Mouse (Mus musculus): Measurements from ENCODE around the gene Edf1. TPM values are rescaled to one million over a fixed set of nuclear protein-coding genes. Genes with fewer than 3 reads are reported as not detected.

Edf1 gene
- total RNA-seq, 2 experiments from 2014 or later: 181 to 191 TPM

DNA sequence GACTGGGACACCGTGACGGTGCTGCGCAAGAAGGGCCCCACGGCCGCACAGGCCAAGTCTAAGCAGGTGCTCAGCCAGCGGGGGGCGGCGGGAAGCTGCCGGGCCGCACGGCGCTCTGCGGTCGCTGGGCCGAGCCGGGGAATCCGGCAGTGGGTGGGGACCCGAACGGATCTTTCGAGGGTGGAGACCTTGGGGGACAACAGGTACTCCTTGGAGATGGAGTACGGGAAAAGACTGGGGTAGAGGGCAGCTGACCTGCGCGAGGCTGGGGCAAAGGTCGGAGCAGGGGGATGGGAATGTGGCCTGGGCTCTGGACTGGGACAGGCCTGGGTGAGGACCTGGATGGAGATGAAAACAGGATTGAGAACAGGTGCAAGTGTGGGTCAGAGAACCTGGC lies 315 bp downstream of the Edf1 start:
- intact Hi-C loops (cut with DNase I): no loop called here
- no peak for DNase-seq (ENCODE audit: extremely low spot score in 1 of 2, low spot score in 2 of 2)

DNA sequence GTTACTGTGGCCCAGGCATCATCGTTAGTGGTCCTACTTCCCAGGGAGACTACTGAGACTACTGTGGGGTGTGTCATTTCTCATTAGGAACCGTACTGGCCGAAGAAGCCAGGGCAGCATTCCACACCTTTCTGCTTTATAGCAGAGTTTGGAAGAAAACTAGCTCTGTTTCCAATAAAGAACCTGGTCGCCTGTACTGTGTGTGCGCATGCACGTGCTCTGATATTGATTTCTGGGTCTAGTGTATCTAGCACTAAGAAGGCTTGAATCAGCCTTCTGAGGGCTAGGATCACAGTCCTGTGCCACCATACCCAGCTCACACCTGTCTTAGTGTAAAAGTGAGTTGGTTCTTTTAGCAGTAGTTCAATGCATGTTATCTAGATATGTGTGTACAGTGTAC lies 1.1 kb downstream of the Edf1 start:
- DNase-seq (ENCODE audit: extremely low spot score in 1 of 2, low spot score in 2 of 2): no peak
- intact Hi-C loops (cut with DNase I): no loop called here

DNA sequence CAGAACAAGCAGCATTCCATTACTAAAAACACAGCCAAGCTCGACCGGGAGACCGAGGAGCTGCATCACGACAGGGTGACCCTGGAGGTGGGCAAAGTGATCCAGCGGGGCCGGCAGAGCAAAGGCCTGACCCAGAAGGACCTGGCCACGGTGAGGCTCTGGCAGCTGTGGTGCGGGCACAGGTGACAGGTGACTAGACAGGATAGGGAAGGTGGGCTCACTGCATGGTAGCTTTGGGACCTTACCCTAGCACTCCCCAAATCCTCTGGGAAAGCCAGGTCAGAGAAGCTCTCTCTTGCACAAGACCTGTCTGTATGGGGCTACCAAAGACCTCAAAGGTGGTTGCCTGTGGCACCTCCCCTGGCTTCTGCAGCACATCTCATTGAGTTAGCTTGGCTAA lies 2.9 kb downstream of the Edf1 start:
- intact Hi-C loops (cut with DNase I): no loop called here
- DNase-seq (ENCODE audit: extremely low spot score in 1 of 2, low spot score in 2 of 2): no peak

DNA sequence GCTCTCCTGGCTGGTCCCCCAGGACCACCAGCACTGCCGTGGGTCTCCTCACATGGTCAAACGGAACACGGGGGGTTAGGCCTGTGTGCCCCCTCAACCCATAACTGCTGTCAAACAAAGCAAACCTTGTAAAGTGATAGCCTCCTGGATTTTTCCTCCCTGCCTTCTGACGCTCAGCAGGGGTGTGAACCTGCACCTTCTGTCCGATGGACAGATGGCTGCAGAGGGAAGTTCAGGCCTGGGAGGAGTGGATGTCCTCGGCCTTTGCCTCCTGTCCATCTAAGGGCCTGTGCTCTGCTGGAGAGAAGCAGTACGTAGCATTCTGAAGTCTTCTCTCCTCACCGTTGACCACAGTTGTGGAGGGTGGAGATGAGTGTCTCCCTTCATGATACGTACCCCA lies 4.3 kb downstream of the Edf1 start:
- intact Hi-C loops (cut with DNase I): no loop called here
- DNase-seq (ENCODE audit: extremely low spot score in 1 of 2, low spot score in 2 of 2): no peak

DNA sequence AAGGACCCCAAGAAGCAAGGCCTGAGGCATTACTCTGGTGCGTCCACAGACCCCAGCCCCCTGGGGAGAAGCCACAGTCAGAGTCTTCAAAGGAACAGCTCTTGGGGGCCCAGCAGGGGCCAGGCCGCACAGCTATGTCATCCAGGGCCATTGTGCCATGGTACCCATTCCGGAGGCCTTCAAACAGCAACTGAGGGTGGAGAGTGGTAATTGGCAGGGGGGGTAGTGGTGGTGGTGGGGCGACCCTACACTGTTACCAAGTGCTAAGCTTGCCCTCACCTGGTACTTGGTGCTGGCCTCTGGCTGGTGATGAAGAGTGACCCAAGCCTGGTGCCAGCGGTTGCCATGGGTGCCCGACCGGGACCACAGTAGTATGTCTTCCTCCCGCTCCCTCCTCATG lies 8.1 kb downstream of the Edf1 start:
- peak in 1 of 2 experiments; percentile 25 for DNase-seq (ENCODE audit: extremely low spot score in 1 of 2, low spot score in 2 of 2)
- intact Hi-C loops (cut with DNase I): no loop called here

DNA sequence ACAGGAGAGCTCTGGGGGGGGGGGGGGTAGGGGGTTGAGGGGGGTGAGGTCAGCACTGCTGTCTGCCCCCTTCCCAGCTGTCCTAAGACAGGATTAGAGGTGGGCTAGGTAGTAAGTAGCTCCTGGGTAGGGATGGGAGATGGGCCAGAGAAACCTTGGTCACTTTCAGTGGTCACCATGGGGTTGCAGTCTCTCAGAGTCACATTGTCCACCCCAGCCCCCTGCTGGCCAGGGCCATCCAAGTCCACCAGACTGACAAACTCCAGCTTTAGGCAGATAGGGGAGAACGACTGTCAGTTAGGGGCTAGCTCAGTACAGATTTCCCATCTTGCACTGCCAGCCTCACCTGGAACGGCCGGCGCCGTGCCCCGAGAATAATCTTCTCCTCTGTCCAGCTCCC lies 8.9 kb downstream of the Edf1 start:
- intact Hi-C loops (cut with DNase I): no loop called here
- DNase-seq (ENCODE audit: extremely low spot score in 1 of 2, low spot score in 2 of 2): peak in 1 of 2 experiments; percentile 38

DNA sequence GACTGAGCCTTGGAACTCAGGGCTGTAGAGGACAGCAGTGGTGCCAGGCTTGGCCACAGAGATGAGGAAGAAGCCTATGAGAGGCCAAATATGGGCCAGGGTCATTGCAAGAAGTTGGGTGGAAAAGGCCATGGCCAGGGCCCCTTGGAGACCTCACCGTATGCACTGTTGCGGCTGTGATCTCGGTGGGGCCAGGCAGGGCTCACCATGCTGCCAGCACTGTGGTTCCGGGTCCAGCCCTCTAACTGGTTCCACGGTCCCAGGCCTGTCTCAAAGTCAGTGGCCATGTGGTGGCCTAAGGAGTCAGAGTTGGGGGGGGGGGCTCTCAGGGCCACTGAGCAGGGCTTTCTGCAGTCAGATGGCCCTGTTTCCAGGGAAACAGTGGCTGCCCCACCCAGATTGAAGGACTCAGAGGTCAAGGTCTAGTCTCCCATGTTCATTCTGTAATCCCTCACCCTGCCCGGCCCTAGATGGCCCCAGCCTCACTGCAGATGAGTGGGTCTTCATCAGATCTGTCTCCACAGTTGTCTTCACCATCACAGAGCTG lies 10.9 kb downstream of the Edf1 start:
- peak in 1 of 2 experiments; percentile 19 for DNase-seq (ENCODE audit: extremely low spot score in 1 of 2, low spot score in 2 of 2)
- intact Hi-C loops (cut with DNase I): no loop called here

DNA sequence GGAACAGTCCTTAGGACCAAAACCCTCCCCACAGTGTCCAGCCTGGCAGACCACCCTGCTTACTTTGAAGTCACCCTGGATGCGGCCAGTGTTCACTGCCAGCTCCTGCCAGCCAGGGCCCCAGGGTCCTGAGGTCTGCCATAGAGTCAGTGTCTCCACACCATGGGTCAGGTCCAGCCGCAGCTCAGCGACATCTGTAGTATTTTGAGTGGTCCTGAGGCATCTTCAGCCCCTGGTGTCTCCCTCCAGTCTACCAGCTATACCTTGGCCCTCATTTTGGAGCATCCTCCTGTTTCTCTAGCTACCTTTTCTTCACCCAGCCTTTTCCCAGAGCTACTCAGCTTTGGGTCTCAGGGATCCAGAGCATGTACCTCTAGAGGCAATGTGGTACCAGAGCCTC lies 11.7 kb downstream of the Edf1 start:
- no peak for DNase-seq (ENCODE audit: extremely low spot score in 1 of 2, low spot score in 2 of 2)
- intact Hi-C loops (cut with DNase I): no loop called here

DNA sequence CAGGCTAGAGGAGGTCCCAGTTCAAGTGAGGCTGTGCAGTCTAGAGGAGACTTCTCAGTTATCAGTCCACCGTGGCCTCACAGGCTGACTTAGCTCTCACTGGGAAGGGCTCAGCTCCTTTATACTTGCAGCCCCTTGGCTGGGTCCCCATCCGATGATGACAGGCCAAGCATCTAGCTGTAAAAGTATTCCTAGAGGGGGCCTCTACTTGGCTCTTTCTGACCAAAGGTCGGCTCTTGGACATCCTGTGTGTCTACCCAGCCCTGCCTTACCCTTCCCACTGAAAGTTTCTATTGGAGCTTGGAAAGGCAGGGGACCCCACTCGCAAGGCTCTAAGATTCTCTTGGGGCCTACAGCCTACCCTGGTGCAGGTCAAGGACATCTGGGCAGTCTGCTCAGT lies 13.6 kb downstream of the Edf1 start:
- intact Hi-C loops (cut with DNase I): no loop called here

DNA sequence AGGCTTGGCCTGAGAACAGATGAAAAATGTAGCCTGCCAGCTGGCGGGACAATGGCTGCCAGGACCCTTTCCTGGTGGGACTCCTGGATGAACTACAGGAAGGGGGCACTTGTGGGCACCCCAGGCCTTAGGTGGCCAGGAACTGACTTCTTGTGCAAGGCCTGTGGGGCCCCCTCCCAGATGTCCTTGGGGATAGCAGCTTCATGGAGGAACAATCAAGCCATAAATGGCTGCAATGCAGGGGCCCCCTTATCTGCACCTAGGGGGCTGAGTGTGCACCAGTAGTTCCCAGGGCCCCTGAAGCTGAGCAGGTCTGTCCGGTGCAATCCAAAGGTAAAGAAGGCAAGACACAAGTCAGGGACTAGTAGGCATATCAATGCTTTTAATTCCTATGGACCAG lies 15.4 kb downstream of the Edf1 start:
- intact Hi-C loops (cut with DNase I): no loop called here
- no peak for DNase-seq (ENCODE audit: extremely low spot score in 1 of 2, low spot score in 2 of 2)

More for the DNA sequence above, 13.6 kb downstream of the Edf1 start:
- no peak for DNase-seq (ENCODE audit: extremely low spot score in 1 of 2, low spot score in 2 of 2)

DNA sequence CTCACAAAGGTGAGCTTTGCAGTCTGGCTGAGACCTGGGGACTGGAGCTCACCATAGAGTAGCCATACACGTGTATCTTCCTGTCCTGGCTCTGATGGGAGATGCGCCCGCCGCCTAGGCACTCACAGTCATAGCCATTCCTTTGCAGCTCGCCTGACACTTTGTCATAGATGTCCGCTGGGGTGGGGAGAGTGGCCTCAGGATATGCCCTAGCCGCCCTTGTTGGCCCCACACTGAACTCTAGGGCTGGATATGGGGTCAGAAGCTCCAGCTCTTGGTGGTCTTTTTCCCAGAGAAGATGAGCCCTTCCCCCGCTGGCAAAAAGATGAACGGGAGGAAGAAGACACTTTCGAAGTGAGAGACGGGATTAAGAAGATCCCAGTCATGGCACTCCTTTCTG lies 16.5 kb downstream of the Edf1 start:
- intact Hi-C loops (cut with DNase I): no loop called here
- DNase-seq (ENCODE audit: extremely low spot score in 1 of 2, low spot score in 2 of 2): peak in 1 of 2 experiments; percentile 40

DNA sequence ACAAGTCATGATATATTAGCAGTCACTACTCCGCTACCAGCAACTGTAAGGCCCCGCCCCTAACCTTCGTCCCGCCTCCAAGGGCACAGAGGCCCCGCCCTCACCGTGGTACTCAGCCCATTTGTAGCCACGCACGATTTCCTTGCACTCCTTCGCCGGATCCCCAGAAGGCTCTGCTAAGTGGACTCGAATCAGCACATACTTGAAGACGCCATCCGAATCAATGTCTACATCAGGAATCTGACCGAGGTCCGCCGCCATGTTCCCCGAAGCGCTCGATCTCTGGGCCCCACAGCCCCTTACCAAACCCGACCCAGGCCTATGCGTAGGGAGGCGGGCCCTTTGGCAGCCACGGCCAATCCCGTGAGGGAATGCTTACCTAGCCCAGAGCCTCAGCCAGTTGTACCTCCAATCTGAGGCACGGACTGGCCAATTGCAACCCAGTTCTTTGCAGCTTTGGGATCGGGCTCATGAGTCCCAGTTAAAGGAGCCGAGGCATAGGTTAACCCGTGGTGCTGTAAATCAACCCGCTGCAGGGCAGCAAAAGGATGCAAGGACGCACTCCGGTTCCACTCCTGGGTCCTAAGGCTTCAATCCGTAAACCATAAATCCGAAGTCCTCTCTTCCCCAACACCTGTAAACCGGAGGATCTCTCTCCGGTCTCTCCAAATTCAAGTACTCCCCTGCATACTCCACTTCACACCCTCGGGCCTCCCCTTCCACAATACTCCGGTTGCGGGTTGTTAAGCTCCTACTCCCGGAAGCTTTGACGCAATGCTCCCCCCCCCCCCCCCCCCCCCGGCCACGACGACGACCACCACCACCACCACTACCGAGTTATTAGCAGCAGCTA lies 17.2 kb downstream of the Edf1 start, which contains the start of the genes Mamdc4 and Phpt1:
Gene Mamdc4 (minus strand): TSS at position 267 of the 853 bp plus-strand sequence.
Gene Phpt1 (minus strand): TSS at position 646 of the 853 bp plus-strand sequence.
- intact Hi-C loops (cut with DNase I): no loop called here
- peak; percentile 96 to 98 for DNase-seq (ENCODE audit: extremely low spot score in 1 of 2, low spot score in 2 of 2)

DNA sequence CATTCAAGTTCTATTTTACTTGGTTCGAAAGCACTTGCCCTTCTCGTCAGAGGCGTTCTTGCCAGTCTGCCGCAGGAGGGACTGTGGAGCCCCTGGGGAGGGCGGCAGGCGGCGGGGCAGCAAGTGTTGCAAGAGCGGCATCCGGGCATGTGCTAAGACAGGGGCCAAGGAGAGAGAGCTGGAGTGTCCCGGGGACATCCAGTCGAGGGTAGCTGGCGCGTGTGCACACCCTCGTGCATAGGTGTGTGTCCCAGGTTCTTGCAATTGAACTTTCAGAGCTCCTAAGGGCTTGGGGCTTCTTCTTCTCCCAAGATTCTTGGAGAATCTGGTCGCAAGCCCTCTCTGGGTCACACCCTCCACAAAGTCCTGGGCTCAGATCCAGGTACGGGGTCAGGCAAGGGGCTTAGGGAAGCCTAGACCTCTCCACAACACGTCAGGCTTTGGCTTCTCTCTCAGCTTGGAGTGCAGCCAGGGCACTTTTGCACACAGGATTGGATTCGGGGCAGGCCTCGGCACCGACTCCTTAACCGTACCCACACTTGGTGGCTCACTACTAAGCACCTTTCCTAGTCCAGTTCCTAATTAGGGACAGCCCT lies 17.9 kb downstream of the Edf1 start:
- intact Hi-C loops (cut with DNase I): no loop called here
- peak in 1 of 2 experiments; percentile 72 for DNase-seq (ENCODE audit: extremely low spot score in 1 of 2, low spot score in 2 of 2)

DNA sequence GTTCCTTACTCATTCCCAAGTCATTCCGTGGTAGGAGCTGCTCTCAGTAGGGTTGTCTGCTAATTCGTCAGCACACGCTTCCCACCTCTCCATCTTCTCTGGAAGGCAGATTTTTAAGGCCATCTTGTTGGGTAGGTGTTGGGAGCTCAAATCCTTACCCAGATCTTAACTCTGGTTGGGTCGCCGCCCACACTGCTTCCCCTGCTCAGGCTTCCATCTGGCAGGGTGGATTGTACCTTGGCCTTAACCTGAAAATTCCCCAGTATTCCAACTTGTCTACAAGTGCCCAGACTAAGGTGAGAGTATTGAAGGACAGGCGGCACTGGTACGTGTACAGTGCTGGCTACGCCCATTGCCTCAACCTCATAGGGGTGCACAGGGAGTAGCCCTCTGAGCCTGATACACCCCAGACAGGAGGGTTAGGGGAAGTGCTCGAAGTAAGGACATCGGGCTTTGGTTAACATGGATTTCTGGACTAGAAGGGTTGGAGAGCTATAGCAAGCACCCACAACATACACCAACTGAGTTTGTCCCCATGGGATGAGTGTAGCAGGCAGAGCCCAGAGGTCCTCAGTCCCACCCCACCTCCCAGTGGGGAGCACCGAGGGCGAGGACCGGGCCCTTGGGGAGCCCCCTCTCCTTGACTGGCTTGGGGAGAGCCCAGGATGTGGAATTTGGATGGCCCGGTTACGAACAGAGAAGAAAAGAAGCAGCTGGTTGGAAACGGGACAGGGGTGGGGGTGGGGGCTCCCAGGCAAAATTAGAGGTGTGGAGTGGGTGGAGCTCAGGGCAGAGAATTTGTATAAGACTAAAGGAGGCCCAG lies 18.6 kb downstream of the Edf1 start:
- intact Hi-C loops (cut with DNase I): no loop called here
- no peak for DNase-seq (ENCODE audit: extremely low spot score in 1 of 2, low spot score in 2 of 2)

DNA sequence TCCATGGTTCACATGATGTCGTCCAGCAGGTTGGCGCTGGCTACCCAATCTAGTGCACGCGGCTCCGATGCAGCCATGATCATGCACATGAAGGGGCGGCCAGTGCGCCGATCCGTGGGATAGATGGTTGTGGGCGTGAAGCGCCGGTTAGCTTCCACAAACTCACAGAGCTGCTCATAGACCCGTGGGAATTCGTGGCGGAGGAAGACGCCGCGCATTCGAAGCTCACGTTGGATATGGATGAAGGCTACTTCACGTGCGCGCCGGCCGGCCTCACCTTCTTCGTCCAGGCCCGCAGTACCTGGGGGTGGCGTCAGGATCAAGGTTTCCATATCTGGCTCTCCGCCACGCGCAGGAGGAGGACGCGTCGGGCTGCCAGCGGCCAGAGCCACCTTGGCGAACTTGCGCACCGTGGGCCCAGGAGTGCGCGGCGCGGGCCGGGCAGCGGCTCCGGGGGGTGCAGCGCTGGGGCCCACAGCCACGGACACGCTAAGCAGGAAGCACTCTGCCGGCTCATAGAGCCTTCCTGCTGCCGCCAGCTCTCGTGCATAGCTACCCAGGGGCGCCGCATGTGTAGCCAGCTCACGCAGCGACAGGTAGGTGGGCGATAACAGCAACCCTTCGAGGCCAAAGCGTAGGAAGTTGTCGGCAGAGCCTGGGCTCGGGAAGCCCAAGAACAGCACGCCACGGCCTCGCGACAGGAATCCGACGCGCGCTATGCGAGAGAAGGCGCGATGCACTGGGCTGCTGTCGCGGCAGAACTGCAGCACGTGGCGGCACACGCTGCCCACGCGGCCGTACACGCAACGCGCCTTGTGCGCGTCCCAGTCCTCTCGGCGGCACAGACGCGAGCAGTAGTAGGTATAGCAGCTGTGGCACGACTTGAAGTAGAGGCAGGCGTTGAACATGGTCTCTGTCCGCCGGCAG lies 19.6 kb downstream of the Edf1 start:
- DNase-seq (ENCODE audit: extremely low spot score in 1 of 2, low spot score in 2 of 2): peak in 1 of 2 experiments; percentile 57
- intact Hi-C loops (cut with DNase I): no loop called here

DNA sequence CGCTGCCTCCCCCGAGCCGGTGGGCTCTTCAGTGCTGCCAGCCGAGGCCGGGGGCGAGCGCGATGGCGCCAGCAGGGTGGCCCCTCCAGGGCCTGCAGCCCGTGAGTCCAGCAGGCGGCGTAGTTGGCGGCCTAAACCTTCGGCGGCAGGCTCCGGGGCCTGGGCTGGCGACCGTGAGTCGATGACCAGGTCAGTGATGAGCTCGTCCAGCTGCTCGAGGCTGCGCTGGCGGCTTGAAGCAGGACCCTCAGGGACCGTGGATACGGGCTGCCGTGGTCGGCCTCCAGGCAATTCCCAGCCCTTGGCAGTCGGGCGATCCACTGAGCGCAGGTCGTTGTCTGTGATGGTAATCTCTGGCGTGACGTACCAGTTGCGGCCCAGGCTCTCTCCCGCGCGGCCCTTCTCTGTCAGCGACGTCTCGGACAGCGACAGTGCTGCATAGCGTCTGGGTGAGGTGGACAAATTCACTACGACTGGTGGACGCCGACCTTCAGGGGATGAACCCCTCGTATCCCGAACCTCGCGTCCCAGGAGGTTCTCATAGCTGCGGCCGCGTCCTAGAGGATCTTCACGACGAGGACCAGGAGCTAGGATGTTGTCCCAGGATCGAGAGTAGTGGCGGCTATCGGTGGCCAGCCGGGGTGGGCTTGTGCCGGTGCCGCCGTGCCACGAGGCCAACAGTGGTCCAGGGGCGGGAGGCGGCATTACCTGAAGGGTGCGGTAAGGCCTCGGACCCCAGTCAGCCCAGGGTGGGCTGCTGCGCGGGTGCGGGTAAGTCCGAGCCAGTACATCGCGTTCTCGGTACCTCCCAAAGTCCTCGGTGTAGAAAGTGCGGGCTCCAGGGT lies 20.5 kb downstream of the Edf1 start:
- intact Hi-C loops (cut with DNase I): no loop called here
- DNase-seq (ENCODE audit: extremely low spot score in 1 of 2, low spot score in 2 of 2): peak in 1 of 2 experiments; percentile 59

All from left cerebral cortex, postnatal 10 days (tissue).